Mouse (Mus musculus): ENCODE measurements around the gene Setd1a. TPM values are rescaled to one million over a fixed set of nuclear protein-coding genes. Genes with fewer than 3 reads are reported as not detected.
"Not testable (repeated sequence)": the region's sequence is repeated elsewhere in the genome, so short reads cannot be mapped to it uniquely, and the experiment has no call there.

Gene Setd1a
- total RNA-seq (2021): 10 to 100 TPM; 35.5 to 40.3 TPM
- long read RNA-seq, partial matches to known transcripts: 5 of 5 reads
- long read RNA-seq, other reads (novel, unspliced or antisense): 0 of 5 reads

- peak; percentile 90 to 92 for DNase-seq (ENCODE audit: low spot score in 2 of 2)
Observed at GRCm38 (mm10) chr7:127776426-127776825, at the start of gene Setd1a. Gene Setd1a, plus strand, starts transcription at chr7:127776670.

GRCm38 (mm10) chr7:127727898-127728297, 48.6 kb upstream of the Setd1a start:
- DNase-seq (ENCODE audit: low spot score in 2 of 2): no peak

GRCm38 (mm10) chr7:127730170-127730569, 46.3 kb upstream of the Setd1a start:
- DNase-seq (ENCODE audit: low spot score in 2 of 2): no peak

- not testable (repeated sequence) for DNase-seq (ENCODE audit: low spot score in 2 of 2)
Observed at GRCm38 (mm10) chr7:127732066-127732465, 44.4 kb upstream of the Setd1a start, which contains the start of gene Ctf2. Gene Ctf2, minus strand, starts transcription at chr7:127732166.

- peak; percentile 71 to 85 for DNase-seq (ENCODE audit: low spot score in 2 of 2)
Observed at GRCm38 (mm10) chr7:127744366-127745045, 32.0 kb upstream of the Setd1a start, which contains the start of gene Fbxl19. Gene Fbxl19, plus strand, starts transcription at chr7:127744543.

- peak; percentile 89 to 92 for DNase-seq (ENCODE audit: low spot score in 2 of 2)
Observed at GRCm38 (mm10) chr7:127745251-127745651, 31.2 kb upstream of the Setd1a start.

- DNase-seq (ENCODE audit: low spot score in 2 of 2): peak; percentile 89 to 93
Observed at GRCm38 (mm10) chr7:127745652-127746493, 30.6 kb upstream of the Setd1a start.

GRCm38 (mm10) chr7:127746494-127747491, 29.7 kb upstream of the Setd1a start:
- peak; percentile 36 to 55 for DNase-seq (ENCODE audit: low spot score in 2 of 2)

- DNase-seq (ENCODE audit: low spot score in 2 of 2): no peak
Observed at GRCm38 (mm10) chr7:127747559-127748234, 28.8 kb upstream of the Setd1a start.

GRCm38 (mm10) chr7:127748235-127748560, 28.3 kb upstream of the Setd1a start:
- DNase-seq (ENCODE audit: low spot score in 2 of 2): no peak

GRCm38 (mm10) chr7:127750131-127751127, 26.0 kb upstream of the Setd1a start:
- DNase-seq (ENCODE audit: low spot score in 2 of 2): peak; percentile 17 to 48

- no peak for DNase-seq (ENCODE audit: low spot score in 2 of 2)
Observed at GRCm38 (mm10) chr7:127751619-127752018, 24.9 kb upstream of the Setd1a start.

- DNase-seq (ENCODE audit: low spot score in 2 of 2): no peak
Observed at GRCm38 (mm10) chr7:127752069-127752468, 24.4 kb upstream of the Setd1a start.

- DNase-seq (ENCODE audit: low spot score in 2 of 2): no peak
Observed at GRCm38 (mm10) chr7:127753158-127753557, 23.3 kb upstream of the Setd1a start.

- no peak for DNase-seq (ENCODE audit: low spot score in 2 of 2)
Observed at GRCm38 (mm10) chr7:127753741-127754140, 22.7 kb upstream of the Setd1a start.

GRCm38 (mm10) chr7:127759716-127760115, 16.8 kb upstream of the Setd1a start:
- no peak for DNase-seq (ENCODE audit: low spot score in 2 of 2)

GRCm38 (mm10) chr7:127760478-127760877, 16.0 kb upstream of the Setd1a start:
- no peak for DNase-seq (ENCODE audit: low spot score in 2 of 2)

GRCm38 (mm10) chr7:127761026-127761425, 15.4 kb upstream of the Setd1a start:
- DNase-seq (ENCODE audit: low spot score in 2 of 2): peak; percentile 70 to 76

- DNase-seq (ENCODE audit: low spot score in 2 of 2): no peak
Observed at GRCm38 (mm10) chr7:127763642-127764041, 12.8 kb upstream of the Setd1a start.

Measured in layer of hippocampus, postnatal 10 days (tissue).